Mouse (Mus musculus) c-Kit-positive CD71-positive TER-119-positive erythroid progenitor cells, embryonic 14.5 days (primary cell): ENCODE results near the gene Tnni2.
A peak's percentile ranks its signal among the peaks of the same experiment; 100 is the strongest.

ENCODE experiments used
- DNase-seq: peaks from one replicate; pipeline ENCODE4 v3.0.0-alpha.2; 2013; ENCODE audit warnings: low spot score

Tnni2 gene

GRCm38 (mm10) chr7:142430160-142430678 lies 11.4 kb upstream of the Tnni2 start:
- DNase-seq, result no peak

DNA sequence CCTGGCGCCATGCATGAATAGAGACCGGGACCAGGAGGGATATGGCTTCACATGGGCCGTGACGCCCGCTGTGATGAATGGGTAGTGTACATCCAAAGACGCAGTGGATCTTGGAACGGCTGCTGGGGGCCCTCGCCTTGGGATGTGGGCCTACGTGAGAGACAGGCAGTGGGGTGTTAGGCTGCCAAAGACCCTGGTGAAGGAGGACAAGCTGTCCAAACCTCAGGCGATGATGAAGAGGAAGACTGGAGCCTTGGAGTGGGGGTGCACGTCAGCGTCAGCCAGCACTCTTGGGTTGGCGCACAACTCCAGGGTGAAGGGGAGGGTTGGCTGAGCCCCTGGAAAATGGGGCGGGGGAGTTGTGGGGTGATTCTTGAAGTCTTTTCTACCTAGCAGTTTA lies 10.5 kb upstream of the Tnni2 start:
- no peak for DNase-seq

- DNase-seq, result no peak
These were observed 8.0 kb upstream of the Tnni2 start for GRCm38 (mm10) chr7:142433623-142434022.

GRCm38 (mm10) chr7:142434137-142434865 lies 7.3 kb upstream of the Tnni2 start, which contains the start of gene Syt8:
TSS of gene Syt8 (plus strand) at chr7:142434850.
- no peak for DNase-seq

- peak; percentile 78 for DNase-seq
These were observed 6.1 kb upstream of the Tnni2 start for GRCm38 (mm10) chr7:142435524-142435923.

DNA sequence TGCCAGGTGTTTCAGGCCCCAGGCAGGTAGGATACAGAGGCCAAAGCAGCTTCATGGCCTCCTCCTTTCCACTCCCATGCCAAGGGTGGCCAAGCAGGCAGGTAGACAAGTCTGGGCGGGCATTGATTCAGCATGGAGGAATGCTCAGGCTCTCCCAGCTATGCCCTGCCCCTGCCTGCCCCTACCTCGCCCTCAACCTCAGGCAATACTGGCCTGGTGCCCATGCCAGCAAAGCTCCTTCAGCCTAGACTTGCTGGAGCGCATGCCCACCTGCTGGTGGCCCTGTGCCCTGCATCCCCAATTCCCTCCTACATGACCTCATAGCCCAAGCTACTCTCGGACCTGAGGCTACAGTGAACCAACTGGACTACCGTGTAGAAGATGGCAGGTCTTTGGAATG lies 4.3 kb upstream of the Tnni2 start:
- no peak for DNase-seq

GRCm38 (mm10) chr7:142439966-142440365 lies 1.6 kb upstream of the Tnni2 start:
- no peak for DNase-seq

- DNase-seq, result no peak
These were observed 922 bp upstream of the Tnni2 start for GRCm38 (mm10) chr7:142440657-142441114.

DNA sequence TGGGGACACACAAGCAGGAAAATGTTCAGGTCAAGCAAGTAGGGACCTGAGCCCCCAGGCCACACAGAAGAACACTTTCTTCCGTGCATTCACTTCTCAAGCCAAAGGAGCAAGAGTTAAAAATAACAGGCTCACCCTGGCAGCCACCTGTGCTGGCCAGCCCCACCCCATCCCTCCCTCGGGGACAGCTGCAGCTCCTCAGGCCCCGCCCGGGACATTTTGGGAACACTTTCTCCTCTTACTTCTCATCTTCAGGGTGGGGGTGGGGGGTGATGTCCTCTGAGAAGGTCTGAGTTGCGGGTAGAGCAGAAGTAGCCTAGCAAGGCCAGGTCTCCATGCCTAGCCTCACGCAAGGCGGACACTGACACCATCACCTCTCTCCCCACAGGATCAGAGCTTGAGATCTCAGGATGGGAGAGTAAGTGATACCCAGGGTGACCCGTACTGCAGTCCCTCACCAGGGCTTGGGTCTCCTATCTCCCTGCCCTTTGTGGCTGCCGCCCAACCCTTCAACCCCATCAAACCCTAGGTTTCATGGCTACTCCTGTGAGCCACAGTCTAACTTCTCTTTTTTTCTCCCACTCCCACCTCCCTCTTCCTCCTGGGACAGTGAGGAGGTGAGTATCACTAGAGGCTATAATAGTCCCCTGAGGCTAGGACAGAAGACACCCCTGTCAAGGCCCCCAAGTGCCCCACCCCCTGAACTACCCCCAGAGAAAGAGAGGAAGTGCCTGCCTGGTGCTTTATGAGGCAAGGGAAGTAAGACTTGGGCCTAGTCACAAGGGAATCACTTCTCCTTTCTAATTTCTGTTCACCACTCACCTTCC lies 686 bp downstream of the Tnni2 start:
- no peak for DNase-seq

DNA sequence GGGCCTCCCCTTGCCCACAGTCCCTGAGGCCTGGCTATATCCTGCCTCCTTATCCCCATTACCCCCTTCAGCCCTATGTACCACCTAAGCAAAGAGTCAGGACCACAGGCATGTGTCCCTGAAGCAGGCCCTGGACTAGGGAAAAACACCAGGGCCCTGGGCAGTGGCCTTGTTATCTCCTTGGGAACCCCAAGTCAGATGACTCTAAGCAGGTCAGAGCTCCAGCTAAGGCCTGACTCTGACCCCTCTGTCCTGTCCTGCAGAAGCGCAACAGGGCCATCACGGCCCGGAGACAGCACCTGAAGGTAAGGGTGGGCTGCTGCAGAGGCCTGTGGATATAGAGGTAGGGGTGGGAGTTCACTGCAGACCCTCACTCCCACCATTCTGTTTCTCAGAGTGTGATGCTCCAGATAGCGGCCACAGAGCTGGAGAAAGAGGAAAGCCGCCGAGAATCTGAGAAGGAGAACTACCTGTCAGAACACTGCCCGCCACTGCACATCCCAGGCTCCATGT lies 1.4 kb downstream of the Tnni2 start:
- no peak for DNase-seq

- DNase-seq, result no peak
These were observed 1.9 kb downstream of the Tnni2 start for GRCm38 (mm10) chr7:142443474-142443873.

- DNase-seq, result no peak
These were observed 2.6 kb downstream of the Tnni2 start for GRCm38 (mm10) chr7:142444171-142444570.

- DNase-seq, result no peak
These were observed 3.7 kb downstream of the Tnni2 start for GRCm38 (mm10) chr7:142445324-142445723.

DNA sequence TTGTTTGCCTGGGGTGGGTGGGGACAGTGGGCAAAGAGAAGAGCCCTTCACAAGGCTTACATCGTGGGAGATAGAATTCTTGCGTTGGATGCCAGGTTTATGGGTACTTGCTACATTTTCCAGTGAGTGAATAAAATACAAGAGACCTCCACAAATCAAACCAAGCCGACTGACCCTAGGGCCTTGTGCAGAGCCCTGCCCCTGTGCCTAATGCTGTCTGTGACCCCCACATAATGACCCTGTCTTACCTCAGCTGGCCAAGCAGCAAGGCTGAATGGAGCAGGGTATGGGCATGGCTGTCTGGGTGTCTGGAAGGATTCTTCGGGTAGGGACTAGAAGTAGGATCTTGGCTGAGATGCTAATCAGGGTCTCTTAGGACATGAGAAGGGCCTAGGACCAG lies 4.7 kb downstream of the Tnni2 start:
- DNase-seq, result no peak

DNA sequence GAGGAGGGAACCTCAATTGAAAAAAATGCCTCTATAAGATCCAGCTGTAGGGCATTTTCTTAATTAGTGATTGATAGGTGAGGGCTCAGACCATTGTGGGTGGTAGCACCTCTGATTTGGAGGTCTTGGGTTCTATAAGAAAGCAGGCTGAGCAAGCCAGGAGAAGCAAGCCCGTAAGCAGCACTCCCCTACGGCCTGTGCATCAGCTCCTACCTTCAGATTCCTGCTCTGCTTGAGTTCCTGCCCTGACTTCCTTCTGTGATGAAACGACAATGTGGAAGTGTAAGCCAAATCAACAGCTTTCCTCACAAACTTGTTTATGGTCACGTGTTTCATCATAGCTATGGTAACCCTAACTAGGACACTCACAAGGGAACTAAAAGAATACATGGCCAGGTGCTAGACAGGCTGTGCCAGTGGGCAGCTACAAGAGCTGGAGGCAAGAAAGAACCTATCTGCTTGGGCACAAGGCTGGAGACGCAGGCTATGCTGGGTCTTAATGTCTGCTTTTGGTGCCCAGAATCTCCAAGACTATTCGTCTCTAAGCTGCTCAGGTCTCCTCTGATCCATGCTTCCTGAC lies 7.5 kb downstream of the Tnni2 start:
- no peak for DNase-seq

DNA sequence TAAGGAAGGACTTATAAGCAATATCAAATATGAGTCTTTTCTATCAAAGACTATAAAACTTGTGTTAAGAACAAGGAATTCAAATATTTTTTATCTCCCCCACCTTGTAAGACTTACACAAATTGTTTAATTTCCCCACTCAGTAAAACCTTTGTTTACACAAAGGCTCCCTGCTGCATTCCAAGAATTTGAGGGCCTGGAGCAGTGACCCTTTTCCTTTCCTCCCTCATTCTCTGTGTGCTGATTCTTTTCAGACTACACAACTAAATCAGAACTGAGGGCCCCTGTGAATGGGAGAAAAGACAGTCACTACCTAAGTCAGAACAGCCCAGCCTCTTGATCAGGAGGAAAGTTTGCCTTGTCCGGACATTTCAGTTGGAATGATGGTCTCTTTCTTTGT lies 13.1 kb downstream of the Tnni2 start:
- no peak for DNase-seq

DNA sequence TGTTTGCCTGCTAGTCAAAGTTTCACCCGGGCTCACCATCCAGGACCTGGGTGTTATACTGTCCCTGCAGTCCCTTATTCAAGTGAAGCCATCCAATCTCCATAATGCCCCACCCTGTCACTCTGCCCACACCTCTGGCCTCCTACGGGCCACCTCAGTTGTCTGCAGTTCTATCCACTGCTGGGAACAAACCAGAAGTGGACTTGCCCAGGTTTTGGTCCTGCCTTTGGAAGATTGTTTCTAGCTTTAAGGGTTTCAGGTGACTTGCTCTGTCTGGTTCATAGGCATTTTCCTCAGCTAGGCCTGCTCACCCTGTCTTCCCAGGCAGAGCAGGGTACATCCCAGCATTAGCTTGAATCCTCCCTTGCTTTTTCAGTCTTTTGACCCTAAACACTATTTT lies 13.6 kb downstream of the Tnni2 start:
- no peak for DNase-seq

DNA sequence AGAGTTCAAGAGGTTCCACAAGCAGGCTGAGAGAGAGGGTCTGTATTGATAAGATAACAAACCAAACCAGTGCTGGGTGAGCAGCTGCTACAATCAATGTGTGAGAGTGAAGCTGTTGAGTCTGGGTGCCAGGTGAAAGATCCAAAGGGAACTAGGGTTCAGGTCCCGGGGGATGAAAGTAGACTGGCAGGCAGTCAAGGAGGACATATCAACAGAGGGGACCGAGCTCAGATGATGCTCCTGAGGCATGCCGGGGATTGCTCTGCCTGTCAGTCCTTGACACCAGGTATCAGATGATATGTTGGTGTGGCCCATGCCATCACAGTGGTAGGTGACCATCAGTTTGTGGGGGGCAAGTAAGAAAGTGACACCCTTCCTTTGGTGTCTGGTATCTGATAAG lies 15.2 kb downstream of the Tnni2 start:
- DNase-seq, result no peak

DNA sequence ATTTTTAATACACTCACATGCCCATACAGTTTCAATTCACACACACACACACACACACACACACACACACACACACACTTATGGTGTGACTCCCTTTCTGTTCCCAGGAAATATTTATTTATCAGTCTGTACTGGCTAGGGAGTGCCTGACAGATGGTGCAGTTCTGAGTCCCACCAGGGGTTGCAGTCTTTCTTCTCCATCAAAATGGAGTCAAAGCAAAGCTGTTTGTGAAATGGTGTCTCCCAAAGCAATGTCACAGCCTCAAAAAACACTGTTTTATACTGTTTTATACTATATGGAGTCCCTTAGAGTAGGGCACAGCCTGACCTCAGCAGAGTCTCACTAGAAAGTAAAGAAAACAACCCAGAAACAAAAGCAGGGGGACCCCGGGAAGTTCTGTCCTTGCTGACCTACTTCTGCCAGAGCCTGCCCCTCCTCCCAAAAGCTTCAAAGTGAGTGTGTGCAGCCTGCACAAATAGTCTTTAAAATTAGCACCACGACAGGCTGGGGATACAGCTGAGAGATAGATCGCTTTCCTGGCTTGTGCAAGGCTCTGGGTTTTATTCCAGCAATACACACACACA lies 15.7 kb downstream of the Tnni2 start:
- no peak for DNase-seq

DNA sequence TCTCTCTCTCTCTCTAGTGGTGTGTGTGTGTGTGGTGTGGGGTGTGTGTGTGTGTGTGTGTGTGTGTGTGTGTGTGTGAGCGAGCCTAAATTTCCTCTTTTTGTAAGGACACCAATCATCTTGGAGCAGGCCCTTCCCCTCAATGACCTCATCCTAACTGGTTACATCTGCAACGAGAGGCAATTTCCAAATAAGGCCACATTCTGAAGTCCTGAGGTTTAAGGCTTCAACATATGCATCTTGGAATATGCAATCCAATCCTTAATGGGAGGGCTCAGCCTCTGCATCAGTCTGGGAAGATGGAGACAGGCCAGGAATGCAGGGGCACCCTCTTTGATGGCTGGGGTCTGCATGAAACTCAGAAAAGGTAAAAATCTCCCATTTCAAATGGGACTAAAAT lies 16.4 kb downstream of the Tnni2 start:
- no peak for DNase-seq

DNA sequence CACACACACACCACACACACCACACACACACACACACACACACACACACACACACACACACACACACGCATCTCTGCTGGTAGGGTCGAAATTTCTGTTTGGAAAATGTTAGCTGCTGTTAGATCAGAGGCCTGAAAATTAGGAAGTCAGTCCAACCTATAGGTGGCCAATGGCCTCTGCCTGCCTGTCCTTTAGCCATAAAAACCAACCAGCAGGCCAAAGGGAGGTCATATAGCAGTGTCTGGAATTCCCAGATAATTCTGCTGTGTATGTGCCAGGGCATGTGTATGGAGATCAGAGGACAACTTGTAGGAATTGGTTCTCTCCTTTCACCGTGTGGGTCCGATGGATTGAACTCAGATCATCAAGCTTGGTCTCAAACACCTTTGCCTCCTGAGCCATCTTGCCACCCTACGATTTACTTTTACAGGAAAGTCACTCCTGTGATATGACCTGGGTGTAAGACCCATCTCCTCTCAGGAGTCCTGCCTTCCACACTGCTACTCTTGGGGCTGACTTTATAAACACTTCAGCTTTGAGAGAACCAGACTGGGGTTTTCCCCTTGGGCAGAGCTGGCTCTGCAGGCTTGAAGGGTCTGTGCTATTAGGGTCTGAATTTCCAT lies 17.2 kb downstream of the Tnni2 start:
- no peak for DNase-seq

- DNase-seq, result no peak
These were observed 17.7 kb downstream of the Tnni2 start for GRCm38 (mm10) chr7:142459299-142459691.
